Mouse (Mus musculus): ENCODE results near the gene Tmod1. TPM values are rescaled to one million over a fixed set of nuclear protein-coding genes. Genes with fewer than 3 reads are reported as not detected.
A peak's percentile ranks its signal among the peaks of the same experiment; 100 is the strongest.

The Tmod1 gene
- 10 to 100 TPM; 23.6 to 25.1 TPM for total RNA-seq (2021)
- long read RNA-seq, experiment 1, transcript Tmod1-201 (10 exons, 3,158 nt) = major isoform, 27 of 28 reads
- long read RNA-seq, experiment 1, partial matches to known transcripts = 0 of 28 reads
- long read RNA-seq, experiment 1, other reads (novel, unspliced or antisense) = 1 of 28 reads
- long read RNA-seq, experiment 2, transcript Tmod1-201 (10 exons, 3,158 nt) = major isoform, 19 of 27 reads
- long read RNA-seq, experiment 2, partial matches to known transcripts = 7 of 27 reads
- long read RNA-seq, experiment 2, other reads (novel, unspliced or antisense) = 1 of 27 reads

DNA sequence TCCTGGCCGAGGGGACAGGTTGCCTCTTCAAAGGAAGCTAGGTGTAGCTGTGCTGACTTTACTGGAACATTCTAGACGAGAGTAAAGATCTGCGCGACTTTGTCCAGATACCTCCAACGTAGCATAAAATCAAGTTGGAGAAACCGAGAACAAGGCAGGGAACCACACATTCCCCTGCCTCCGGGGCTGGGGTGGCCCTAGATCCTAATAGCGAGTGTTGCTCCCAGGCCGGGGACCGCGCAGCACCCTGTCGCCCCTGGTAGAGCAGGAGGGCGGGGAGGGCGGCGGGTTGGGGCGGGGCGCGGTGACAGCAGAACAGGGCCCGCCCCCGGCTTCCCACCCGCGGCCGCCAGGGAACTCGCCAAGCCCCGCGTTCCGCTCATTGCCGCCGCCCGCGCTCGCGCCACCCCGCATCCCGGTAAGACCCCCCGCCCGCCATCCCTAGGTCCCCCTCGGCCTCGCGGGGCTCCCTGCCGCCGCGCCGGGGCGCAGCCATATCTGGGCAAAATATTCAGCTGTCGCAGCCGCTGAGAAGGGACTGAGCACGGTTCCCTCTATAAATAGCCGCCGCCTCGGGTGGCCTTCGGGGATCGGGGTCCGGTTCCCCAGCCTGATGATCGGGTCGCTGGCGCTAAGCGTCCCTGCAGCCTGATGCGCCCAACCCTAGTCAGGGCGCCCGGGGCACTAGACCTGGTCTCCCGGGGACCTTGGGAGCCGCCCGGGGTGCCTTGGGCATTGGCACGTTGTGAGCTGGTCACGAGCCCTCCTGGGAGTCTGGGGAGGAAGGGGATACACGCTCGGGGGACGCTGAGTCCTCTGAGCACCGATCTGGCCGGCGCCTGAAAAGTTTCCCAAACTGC lies at the start of gene Tmod1:
TSS of gene Tmod1 (plus strand) at position 44 of the 860 bp plus-strand sequence.
- DNase-seq (ENCODE audit: low spot score in 2 of 2) = peak in 1 of 2 experiments; percentile 52
- intact Hi-C loops (cut with DNase I) = no loop called here

GRCm38 (mm10) chr4:45990427-45991135 lies 48.2 kb upstream of the Tmod1 start:
- intact Hi-C loops (cut with DNase I) = no loop called here
- no peak for DNase-seq (ENCODE audit: low spot score in 2 of 2)

DNA sequence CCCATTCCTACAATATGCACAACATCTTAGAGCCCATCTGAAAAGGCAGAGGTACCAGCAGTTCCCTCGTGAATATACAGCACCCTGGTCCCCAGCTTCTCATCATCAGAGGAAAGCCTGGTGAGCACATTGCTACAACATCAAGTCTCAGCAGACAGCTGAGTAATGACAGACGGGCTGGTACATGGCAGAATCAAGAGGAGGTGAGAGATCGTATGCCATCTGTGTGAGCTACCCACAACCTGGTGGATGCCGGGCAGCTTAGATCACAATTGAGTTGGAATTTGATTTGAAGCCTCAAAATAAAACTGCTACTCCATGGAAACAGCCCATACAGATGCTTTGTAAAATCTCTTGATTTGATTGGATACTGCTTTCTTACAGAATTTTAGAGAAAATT lies 40.2 kb upstream of the Tmod1 start:
- DNase-seq (ENCODE audit: low spot score in 2 of 2) = peak in 1 of 2 experiments; percentile 9
- intact Hi-C loops (cut with DNase I) = no loop called here

DNA sequence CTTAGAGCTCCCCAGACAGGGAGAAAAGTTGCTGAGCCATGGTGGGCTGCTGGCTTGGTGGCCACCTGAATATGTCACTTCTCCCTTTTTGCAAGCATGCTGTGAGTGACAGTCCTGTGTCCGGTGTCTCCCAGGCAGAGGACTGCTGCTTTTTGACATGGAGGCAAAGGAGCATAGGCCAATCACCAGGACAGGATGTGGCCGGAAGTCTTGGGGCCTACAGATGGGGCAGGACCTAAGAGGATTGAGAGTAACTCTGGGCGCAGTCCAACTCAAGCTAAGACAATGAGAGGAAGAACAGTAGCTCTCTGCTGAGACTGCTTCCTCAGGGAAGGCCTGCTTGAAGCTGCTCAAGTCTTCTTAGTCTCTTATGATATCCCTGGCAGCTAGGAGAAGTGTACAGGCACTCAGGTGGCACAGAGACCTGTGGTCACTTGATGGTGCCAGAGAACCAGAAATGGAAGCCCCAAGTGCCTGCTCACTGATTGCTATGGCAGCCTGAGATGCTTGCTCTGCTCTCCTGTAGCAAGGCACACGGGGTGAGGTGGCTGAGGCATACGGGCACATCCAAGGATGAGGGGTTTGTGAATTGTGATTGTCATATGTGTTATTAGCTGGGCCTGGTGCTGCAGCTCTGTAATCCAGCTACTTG lies 30.5 kb upstream of the Tmod1 start:
- DNase-seq (ENCODE audit: low spot score in 2 of 2) = no peak
- intact Hi-C loops (cut with DNase I) = no loop called here

DNA sequence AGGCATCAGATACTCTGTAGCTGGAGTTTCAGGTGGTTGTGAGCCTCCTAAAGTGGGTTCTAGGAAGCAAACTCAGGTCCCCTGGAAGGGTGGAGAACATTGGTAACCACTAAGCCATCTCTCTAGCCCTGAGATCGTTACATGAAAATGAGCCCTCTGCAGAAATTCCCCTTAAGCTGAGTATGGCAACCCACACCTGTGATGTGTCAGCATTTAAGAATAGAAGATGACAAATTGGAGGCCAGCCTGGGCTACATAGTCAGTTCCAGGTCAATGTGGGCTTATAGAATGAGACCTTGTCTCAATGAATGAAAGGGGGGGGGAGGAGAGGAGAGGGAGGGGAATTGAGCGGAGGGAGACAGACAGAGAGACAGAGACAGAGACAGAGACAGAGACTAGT lies 27.0 kb upstream of the Tmod1 start:
- intact Hi-C loops (cut with DNase I) = no loop called here
- no peak for DNase-seq (ENCODE audit: low spot score in 2 of 2)

DNA sequence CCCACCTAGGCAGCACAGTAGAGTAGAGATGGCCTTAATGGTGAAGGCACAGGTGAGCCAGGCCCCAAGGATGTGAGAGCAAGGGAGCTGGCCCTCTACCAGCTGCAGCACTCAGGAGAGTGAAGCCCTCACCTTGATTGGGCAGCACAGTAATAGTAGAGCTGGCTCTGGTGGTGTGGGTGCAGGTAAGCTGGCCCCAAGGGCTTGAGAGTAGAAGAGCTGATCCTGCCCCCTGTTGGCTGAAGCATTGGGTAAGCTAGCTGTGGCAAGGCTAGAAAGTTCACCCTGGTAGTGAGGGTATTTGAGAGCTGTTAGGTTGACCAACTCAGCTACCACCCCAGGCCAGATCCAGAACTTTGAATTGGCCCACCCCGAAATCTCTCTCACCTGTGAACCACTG lies 23.1 kb upstream of the Tmod1 start:
- DNase-seq (ENCODE audit: low spot score in 2 of 2) = no peak
- intact Hi-C loops (cut with DNase I) = no loop called here

GRCm38 (mm10) chr4:46023021-46023481 lies 15.7 kb upstream of the Tmod1 start:
- DNase-seq (ENCODE audit: low spot score in 2 of 2) = no peak
- intact Hi-C loops (cut with DNase I) = no loop called here

DNA sequence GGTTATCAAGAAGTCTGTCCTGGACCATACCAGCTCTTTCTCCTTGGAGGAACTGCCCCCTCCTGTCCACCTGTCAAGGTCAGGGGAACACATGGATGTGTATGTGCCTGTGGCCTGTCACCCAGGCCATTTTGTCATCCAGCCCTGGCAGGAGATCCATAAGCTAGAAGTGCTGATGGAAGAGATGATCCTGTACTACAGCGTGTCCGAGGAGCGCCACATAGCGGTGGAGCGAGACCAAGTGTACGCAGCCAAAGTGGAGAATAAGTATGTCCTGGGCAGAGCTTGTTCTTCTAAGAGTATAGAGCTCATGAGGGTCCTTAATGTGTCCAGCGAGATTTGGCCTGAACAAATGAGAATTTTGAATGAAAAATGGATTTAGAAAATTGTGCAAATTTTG lies 12.8 kb upstream of the Tmod1 start:
- intact Hi-C loops (cut with DNase I) = loop anchor here (1.0 kb wide), 1 partner anchor 54 kb away; no protein-coding TSS in a partner anchor
- peak; percentile 42 to 57 for DNase-seq (ENCODE audit: low spot score in 2 of 2)

DNA sequence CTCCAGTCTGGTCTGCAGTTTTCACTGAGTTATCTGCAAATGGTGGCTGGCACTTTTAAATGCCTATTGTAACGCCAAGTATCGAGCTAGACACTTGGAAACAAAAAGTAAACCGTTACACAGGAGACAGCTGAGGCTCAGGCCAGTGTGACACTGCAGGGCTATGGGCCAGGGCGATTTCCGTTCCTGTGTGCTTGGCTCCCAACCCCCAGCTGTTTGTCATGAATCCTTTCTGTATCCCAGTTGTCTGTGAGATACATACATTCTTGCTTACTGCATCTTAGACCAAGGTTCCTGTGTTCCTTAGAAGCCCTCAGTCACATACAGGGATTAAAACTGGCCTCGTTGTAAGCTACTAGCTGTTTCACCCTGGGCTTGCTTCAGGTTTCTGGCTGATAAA lies 10.5 kb upstream of the Tmod1 start:
- no peak for DNase-seq (ENCODE audit: low spot score in 2 of 2)
- intact Hi-C loops (cut with DNase I) = no loop called here

- intact Hi-C loops (cut with DNase I) = no loop called here
- DNase-seq (ENCODE audit: low spot score in 2 of 2) = no peak
Observed at GRCm38 (mm10) chr4:46028781-46029180, 10.0 kb upstream of the Tmod1 start.

GRCm38 (mm10) chr4:46029552-46029951 lies 9.2 kb upstream of the Tmod1 start:
- intact Hi-C loops (cut with DNase I) = no loop called here
- peak; percentile 24 for DNase-seq (ENCODE audit: low spot score in 2 of 2)

DNA sequence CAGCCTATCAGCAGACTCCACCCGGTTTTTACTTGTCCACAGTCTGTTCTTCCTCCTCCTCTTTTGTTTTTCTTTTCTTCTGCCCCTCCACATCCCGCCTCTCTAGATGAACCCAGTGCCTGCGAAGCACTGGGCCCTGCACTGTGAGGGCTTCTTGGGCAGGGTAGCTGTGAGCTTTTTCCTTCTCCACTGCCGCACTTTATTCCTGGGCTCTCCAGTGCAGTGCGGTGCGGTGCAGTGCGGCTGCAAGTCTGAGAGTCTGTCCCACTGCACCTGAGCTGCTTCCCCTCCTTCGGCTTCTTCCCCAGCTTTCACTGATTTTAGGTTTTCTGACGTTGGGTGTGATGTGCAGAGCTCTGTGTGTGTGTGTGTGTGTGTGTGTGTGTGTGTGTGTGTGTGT lies 6.3 kb upstream of the Tmod1 start:
- no peak for DNase-seq (ENCODE audit: low spot score in 2 of 2)
- intact Hi-C loops (cut with DNase I) = no loop called here

DNA sequence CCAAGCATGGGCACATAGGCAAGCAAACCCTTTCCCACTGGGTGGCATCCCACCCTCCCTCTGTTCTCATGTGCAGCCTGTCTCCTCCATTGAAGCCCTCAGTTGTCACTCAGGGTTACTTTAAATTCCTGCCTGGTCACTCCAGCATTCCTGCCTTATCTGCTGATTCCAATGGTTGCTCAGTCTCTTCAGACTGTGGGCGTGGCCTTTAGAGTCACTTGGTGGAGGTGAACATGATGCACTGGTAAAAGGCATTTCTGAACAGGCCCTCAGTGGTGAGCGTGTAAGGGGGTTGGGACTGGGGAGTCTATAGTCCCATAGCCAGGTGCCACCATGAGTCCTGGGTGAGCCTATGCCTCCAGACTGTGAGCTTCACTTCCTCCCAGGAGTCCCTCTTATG lies 5.5 kb upstream of the Tmod1 start:
- intact Hi-C loops (cut with DNase I) = no loop called here

GRCm38 (mm10) chr4:46038591-46038891 lies 194 bp upstream of the Tmod1 start:
- intact Hi-C loops (cut with DNase I) = no loop called here
- DNase-seq (ENCODE audit: low spot score in 2 of 2) = no peak

More for the DNA sequence above, 5.5 kb upstream of the Tmod1 start:
- no peak for DNase-seq (ENCODE audit: low spot score in 2 of 2)

DNA sequence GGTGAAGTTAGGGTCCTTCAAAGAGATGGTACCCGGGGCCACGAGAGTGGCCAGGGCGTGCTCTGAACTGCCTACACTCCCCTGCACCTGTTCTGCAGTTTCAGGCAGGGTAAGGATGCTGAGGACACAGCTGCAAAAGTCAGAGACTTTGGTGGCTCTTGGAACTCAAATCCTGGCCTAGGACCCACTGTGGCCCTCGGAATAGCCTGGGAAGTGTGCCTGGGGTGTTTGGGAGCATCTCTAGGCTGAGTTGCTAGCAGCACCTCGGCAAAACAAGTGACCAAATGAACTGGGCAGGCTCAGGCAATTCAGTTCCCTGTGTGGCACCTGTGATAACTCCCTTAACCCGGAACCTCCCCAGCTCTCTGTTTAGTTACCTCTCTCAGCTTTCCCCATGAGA lies 1.2 kb downstream of the Tmod1 start:
- DNase-seq (ENCODE audit: low spot score in 2 of 2) = no peak
- intact Hi-C loops (cut with DNase I) = loop anchor here (5.0 kb wide), 1 partner anchor 77 kb away; no protein-coding TSS in a partner anchor

GRCm38 (mm10) chr4:46040594-46041192 lies 2.0 kb downstream of the Tmod1 start:
- intact Hi-C loops (cut with DNase I) = loop anchor here (5.0 kb wide), 1 partner anchor 77 kb away; no protein-coding TSS in a partner anchor
- DNase-seq (ENCODE audit: low spot score in 2 of 2) = peak in 1 of 2 experiments; percentile 40

DNA sequence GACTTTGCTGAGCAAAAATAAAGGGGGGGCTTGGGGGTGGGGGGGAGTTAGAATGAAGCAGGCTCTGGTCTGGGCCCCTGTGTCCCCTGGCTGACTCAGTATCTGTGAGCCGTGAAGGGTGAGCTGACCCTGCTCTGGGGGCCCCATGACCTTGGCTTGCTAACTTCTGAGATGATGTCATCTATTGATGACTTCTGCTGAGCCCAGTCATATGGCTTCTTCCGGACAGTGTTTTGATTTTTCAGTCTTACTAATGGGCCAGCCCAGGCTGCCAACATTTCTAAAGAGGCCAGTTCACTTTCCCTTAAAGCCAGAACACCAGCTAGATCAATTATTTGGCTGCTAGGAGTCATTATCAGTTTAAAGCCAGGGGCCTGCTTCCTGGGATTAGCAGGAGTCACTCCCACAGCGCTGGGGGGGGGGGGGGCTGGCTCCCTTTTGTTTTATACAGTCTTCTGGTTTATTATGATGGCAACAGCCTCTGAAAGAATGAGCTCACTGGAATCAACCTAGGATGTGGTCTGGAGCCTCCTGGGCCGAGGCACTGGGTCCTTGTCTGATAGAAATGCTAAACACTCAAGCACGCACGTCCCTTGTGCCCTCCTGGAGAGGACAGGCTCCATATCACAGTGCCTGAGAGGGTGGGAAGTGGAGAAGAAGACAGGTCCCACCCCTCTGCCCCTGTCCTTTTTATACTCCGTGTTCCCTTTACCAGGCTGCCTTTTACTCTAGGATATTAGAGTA lies 3.2 kb downstream of the Tmod1 start:
- intact Hi-C loops (cut with DNase I) = loop anchor here (5.0 kb wide), 1 partner anchor 75 kb away; no protein-coding TSS in a partner anchor
- DNase-seq (ENCODE audit: low spot score in 2 of 2) = no peak

- DNase-seq (ENCODE audit: low spot score in 2 of 2) = no peak
- intact Hi-C loops (cut with DNase I) = loop anchor here (5.0 kb wide), 1 partner anchor 75 kb away; no protein-coding TSS in a partner anchor
Observed at GRCm38 (mm10) chr4:46042505-46042850, 3.7 kb downstream of the Tmod1 start.

All from left cerebral cortex, postnatal 14 days (tissue).